Mouse (Mus musculus) liver (tissue): Measurements from ENCODE around the gene Evx2.

ENCODE experiments used
- DNase-seq: peaks from one replicate; pipeline ENCODE4 v3.0.0-alpha.2; 2020; ENCODE audit warnings: mixed read lengths

Gene Evx2

GRCm38 (mm10) chr2:74611406-74611805 lies 48.0 kb downstream of the Evx2 start:
- no peak for DNase-seq

GRCm38 (mm10) chr2:74609350-74609749 lies 50.0 kb downstream of the Evx2 start:
- no peak for DNase-seq

GRCm38 (mm10) chr2:74606087-74606760 lies 53.1 kb downstream of the Evx2 start:
- DNase-seq = no peak

GRCm38 (mm10) chr2:74604011-74604410 lies 55.3 kb downstream of the Evx2 start:
- no peak for DNase-seq
